1 mouse cellular context compared by ENCODE assay signal in the genomic region with DNA sequence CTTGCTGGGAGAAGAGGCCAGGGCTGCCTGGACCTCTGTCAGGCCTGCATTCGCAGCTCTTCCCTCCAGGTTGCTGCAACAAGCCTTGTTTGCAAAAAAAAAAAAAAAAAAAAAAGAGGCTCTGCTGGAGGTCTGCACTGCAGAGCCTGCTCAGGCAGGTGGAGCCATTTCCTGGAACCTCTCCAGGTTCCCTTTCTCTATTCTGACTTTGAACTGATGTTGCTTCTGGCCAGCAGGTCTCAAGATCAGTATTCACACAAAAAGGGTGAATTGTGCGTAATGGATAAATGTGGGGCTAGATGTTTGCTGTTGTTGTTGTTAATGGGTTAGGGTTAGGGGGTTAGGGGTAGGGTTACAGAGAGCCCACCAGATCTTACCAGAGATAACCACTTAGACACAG.
TF ChIP-seq lines count a peak whose summit lies in the region.

No protein-coding gene starts in this region.

TF ChIP-seq in CH12.LX, 34 proteins besides CTCF, POLR2A, EP300 and RAD21:
- no peak for TF ChIP-seq NELFE (IDR thresholded peaks at IDR 0.05; ENCODE audit: low read depth, low read length)
- TF ChIP-seq SIN3A (IDR thresholded peaks at IDR 0.05; ENCODE audit: low read length): no peak
- no peak for TF ChIP-seq NRF1 (IDR thresholded peaks at IDR 0.05; ENCODE audit: low read depth, low read length)
- TF ChIP-seq SMC3 (IDR thresholded peaks at IDR 0.05; ENCODE audit: low read depth, low read length): peak; percentile 41
- TF ChIP-seq POLR2AphosphoS2 (IDR thresholded peaks at IDR 0.05; ENCODE audit: low read depth, low read length): no peak
- TF ChIP-seq IRF4 (IDR thresholded peaks at IDR 0.05; ENCODE audit: low read depth, low read length): no peak
- peak; percentile 92 for TF ChIP-seq ZNF384 (IDR thresholded peaks at IDR 0.05; ENCODE audit: low read depth, low read length)
- TF ChIP-seq GABPA (IDR thresholded peaks at IDR 0.05; ENCODE audit: insufficient replicate concordance, low read depth, low read length): no peak
- no peak for TF ChIP-seq CHD2 (IDR thresholded peaks at IDR 0.05; ENCODE audit: low read length)
- no peak for TF ChIP-seq MEF2A (IDR thresholded peaks at IDR 0.05; ENCODE audit: borderline replicate concordance, low read depth, low read length)
- no peak for TF ChIP-seq RCOR1 (conservative IDR thresholded peaks at IDR 0.05; ENCODE audit: low read depth, low read length)
